In the genomic region with DNA sequence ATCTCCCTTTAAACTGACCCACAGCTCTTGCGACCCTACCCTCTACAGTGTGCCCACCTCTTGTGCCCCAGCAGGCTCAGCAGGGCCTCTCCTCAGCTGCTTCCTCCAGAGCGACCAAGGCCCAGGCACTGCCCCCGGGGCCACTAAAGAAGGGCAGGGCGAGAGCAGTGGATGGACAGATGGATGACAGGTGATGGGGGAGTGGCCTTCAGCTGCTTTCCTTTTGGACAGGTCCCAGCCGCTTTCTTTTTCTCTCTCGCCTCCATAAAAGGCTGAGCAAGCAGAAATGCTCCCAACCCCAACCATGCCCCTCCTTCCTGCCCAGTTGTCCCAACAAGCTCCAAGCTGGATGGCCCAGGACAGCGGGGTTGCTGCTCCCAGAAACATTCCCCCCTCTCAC, we compare ENCODE assay signal across 12 mouse cellular contexts. TPM values are rescaled to one million over a fixed set of nuclear protein-coding genes. Genes with fewer than 3 reads are reported as not detected.
DNase-seq lines count a peak whose midpoint lies in the region; ATAC-seq lines count a peak whose summit lies in the region.
"Had no signal": no experiment of that assay in that cellular context is flagged by ENCODE, and none has a peak within 500 bp of the region (broad histone marks: within the 10 kb centered on the region; RNA-seq: fewer than 3 reads in every experiment).

No protein-coding gene starts in this region.

- H3K27me3 ChIP-seq in limb, embryonic 13.5 days = peaks cover 92% of the 10 kb centered on the region
- peaks cover 100% of the 10 kb centered on the region for H3K27me3 ChIP-seq in limb, embryonic 10.5 days (ENCODE audit: low read depth, poor library complexity, severe bottlenecking)
- peaks cover 61% of the 10 kb centered on the region for H3K27me3 ChIP-seq in hindbrain, embryonic 12.5 days
- H3K27me3 ChIP-seq in neural tube, embryonic 15.5 days (replicated peaks) = peaks cover 33% of the 10 kb centered on the region

- ATAC-seq in limb, embryonic 13.5 days (ENCODE audit: low FRiP score, low read depth) = no peak
- ATAC-seq in hindbrain, embryonic 12.5 days (ENCODE audit: low FRiP score) = no peak
- ATAC-seq in neural tube, embryonic 15.5 days (ENCODE audit: low FRiP score) = no peak

- no peak for DNase-seq in limb, embryonic 10.5 days (ENCODE audit: low spot score)
- peak; percentile 50 to 57 for DNase-seq in kidney, postnatal 36 days
- no peak for DNase-seq in yolk sac, embryonic 10.5 days (ENCODE audit: low spot score)
- no peak for DNase-seq in cerebellum, postnatal 4 days (ENCODE audit: low spot score in 2 of 2)
- DNase-seq in urinary bladder, postnatal 4 days (ENCODE audit: low spot score in 2 of 2) = no peak
- DNase-seq: adrenal gland, postnatal 25 days; lung, embryonic 14.5 days; thymus, postnatal 4 days had no signal

- H3K9ac ChIP-seq in limb, embryonic 13.5 days = no peak overlapping the region
- peak overlapping the region; percentile 27; the same call in 1 of the 2 replicates for H3K9ac ChIP-seq in hindbrain, embryonic 12.5 days
- H3K9ac ChIP-seq in neural tube, embryonic 15.5 days (replicated peaks) = no peak overlapping the region
- H3K9ac ChIP-seq: lung, embryonic 14.5 days had no signal

- H3K4me2 ChIP-seq in limb, embryonic 13.5 days (replicated peaks) = no peak overlapping the region
- peak overlapping the region; percentile 26 for H3K4me2 ChIP-seq in hindbrain, embryonic 12.5 days (replicated peaks)
- H3K4me2 ChIP-seq in neural tube, embryonic 15.5 days = peak overlapping the region; percentile 94
- H3K4me2 ChIP-seq: lung, embryonic 14.5 days had no signal

- H3K9me3 ChIP-seq in limb, embryonic 13.5 days = no peaks in the 10 kb centered on the region
- no peaks in the 10 kb centered on the region for H3K9me3 ChIP-seq in limb, embryonic 10.5 days (replicated peaks)
- H3K9me3 ChIP-seq in hindbrain, embryonic 12.5 days (replicated peaks) = no peaks in the 10 kb centered on the region
- H3K9me3 ChIP-seq in neural tube, embryonic 15.5 days (replicated peaks) = no peaks in the 10 kb centered on the region

- 0 out of 2 replicates have a peak overlapping the region, but pooled peaks have one; percentile 22 for H3K27ac ChIP-seq in limb, embryonic 13.5 days
- H3K27ac ChIP-seq in limb, embryonic 10.5 days = no peak overlapping the region
- H3K27ac ChIP-seq in hindbrain, embryonic 12.5 days = 0 out of 2 replicates have a peak overlapping the region, but pooled peaks have one; percentile 4
- no peak overlapping the region; the same call in 1 of the 2 replicates for H3K27ac ChIP-seq in neural tube, embryonic 15.5 days (replicated peaks)
- H3K27ac ChIP-seq: left cerebral cortex, adult 2 months had no signal

- H3K4me3 ChIP-seq in limb, embryonic 13.5 days = no peak overlapping the region
- H3K4me3 ChIP-seq in limb, embryonic 10.5 days = no peak overlapping the region
- H3K4me3 ChIP-seq in hindbrain, embryonic 12.5 days = no peak overlapping the region
- no peak overlapping the region for H3K4me3 ChIP-seq in neural tube, embryonic 15.5 days (replicated peaks)

- H3K4me1 ChIP-seq in limb, embryonic 13.5 days = peaks cover 32% of the 10 kb centered on the region
- H3K4me1 ChIP-seq in limb, embryonic 10.5 days = peaks cover 37% of the 10 kb centered on the region
- peaks cover 57% of the 10 kb centered on the region for H3K4me1 ChIP-seq in hindbrain, embryonic 12.5 days
- H3K4me1 ChIP-seq in neural tube, embryonic 15.5 days = peaks cover 50% of the 10 kb centered on the region

- 34% methylated on average over 7 of the region's 7 CpGs for WGBS in limb, embryonic 13.5 days
- WGBS in limb, embryonic 10.5 days = 27% methylated on average over 7 of the region's 7 CpGs
- 22% methylated on average over 7 of the region's 7 CpGs for WGBS in hindbrain, embryonic 12.5 days
- 46% methylated on average over 7 of the region's 7 CpGs for WGBS in neural tube, embryonic 15.5 days

- no peaks in the 10 kb centered on the region for H3K36me3 ChIP-seq in limb, embryonic 13.5 days
- H3K36me3 ChIP-seq in limb, embryonic 10.5 days = no peaks in the 10 kb centered on the region
- no peaks in the 10 kb centered on the region for H3K36me3 ChIP-seq in hindbrain, embryonic 12.5 days
- H3K36me3 ChIP-seq in neural tube, embryonic 15.5 days = no peaks in the 10 kb centered on the region

RNA-seq across cellular contexts. Expression of gene Shisal1, which starts 2.7 kb away (rescaled TPM):
- polyA plus RNA-seq in limb, embryonic 13.5 days (2015; fragmentation: Nextera tagmentation; extraction: Ambion mirVana) = 1.9 and 2.0 TPM in 2 replicates
- 0.15 and 0.73 TPM in 2 replicates for polyA plus RNA-seq in limb, embryonic 10.5 days (2016; fragmentation: Nextera tagmentation; extraction: Ambion mirVana)
- 9.4 and 10.8 TPM in 2 replicates for polyA plus RNA-seq in hindbrain, embryonic 12.5 days (2016; fragmentation: Nextera tagmentation; extraction: Ambion mirVana)
- 8.0 and 8.4 TPM in 2 replicates for polyA plus RNA-seq in neural tube, embryonic 15.5 days (2015; fragmentation: Nextera tagmentation; extraction: Ambion mirVana)

Comparison
In these comparisons a context has a peak if more than half of its experiments do, and no peak if none do; other contexts are left out.
1. H3K27ac ChIP-seq: peak in limb, embryonic 13.5 days (single experiment) and hindbrain, embryonic 12.5 days (single experiment); none in limb, embryonic 10.5 days (single experiment) and neural tube, embryonic 15.5 days (single experiment).
2. DNase-seq: peak in kidney, postnatal 36 days (2 of 2); none in limb, embryonic 10.5 days (single experiment), yolk sac, embryonic 10.5 days (single experiment), cerebellum, postnatal 4 days (0 of 2) and urinary bladder, postnatal 4 days (0 of 2).